Mouse (Mus musculus) olfactory bulb, adult 2 months (tissue): ENCODE measurements around the gene Myom1.

Experiments
- CTCF ChIP-seq: fragments of 200-500 bp; IDR thresholded peaks from 2 replicates; pipeline ENCODE4 v1.5.1; 2012; ENCODE audit warnings: low read depth, mild to moderate bottlenecking, low read length, moderate library complexity; ENCODE audit not compliant: insufficient read depth
- POLR2A ChIP-seq: fragments of 200-500 bp; IDR thresholded peaks from 2 replicates; pipeline ENCODE4 v1.6.1; 2012; ENCODE audit warnings: mild to moderate bottlenecking, low read depth, low read length, moderate library complexity; ENCODE audit not compliant: insufficient read depth

GRCm38 (mm10) chr17:71143155-71143554, 140.7 kb downstream of the Myom1 start:
- TF ChIP-seq CTCF, result no peak
- TF ChIP-seq POLR2A, result no peak
